Mouse (Mus musculus) bone marrow macrophage, adult 2 months (primary cell): Measurements from ENCODE around the gene Ccdc159.

Experiments used
- CTCF ChIP-seq: IDR thresholded peaks from 2 replicates; pipeline ENCODE4 v1.5.1; 2012; ENCODE audit warnings: low read depth, mild to moderate bottlenecking, low read length, moderate library complexity
- POLR2A ChIP-seq: IDR thresholded peaks from 2 replicates; pipeline ENCODE4 v1.6.1; 2012; ENCODE audit warnings: mild to moderate bottlenecking, low read depth, low read length, borderline replicate concordance

DNA sequence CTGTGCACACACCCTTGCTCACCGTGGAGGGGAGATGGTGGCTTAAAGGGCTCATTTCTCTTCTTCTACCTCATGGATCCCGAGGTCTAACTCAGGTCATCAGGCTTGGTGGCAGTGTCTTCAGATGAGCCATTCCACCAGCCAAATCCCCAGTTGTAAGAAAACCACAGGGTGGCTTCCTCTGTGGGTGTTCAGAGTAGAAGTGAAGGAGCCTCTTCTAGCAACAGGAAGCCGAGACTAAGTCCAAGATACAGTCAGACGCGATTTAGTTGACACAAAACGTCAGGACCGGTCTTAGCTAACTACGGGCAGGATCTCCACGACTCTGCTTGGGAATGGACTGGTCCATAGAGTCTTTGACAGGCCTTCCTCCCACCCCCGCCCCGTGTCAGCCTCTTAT, 19.1 kb upstream of the Ccdc159 start:
- TF ChIP-seq CTCF = no peak
- no peak for TF ChIP-seq POLR2A
